Mouse (Mus musculus) frontal cortex, postnatal 25 days (tissue): ENCODE measurements around the gene Naxe.

Experiments
- DNase-seq, 2 experiments: peaks; one replicate each; pipeline ENCODE4 v3.0.0; 2022; ENCODE audit warnings: low spot score in 2 of 2

Gene Naxe

GRCm38 (mm10) chr3:88057902-88058696 is at the start of gene Naxe:
Naxe (minus strand) TSS chr3:88058495.
- DNase-seq: peak; percentile 64 to 66

GRCm38 (mm10) chr3:88106126-88106525 is 47.8 kb upstream of the Naxe start:
- DNase-seq: no peak

GRCm38 (mm10) chr3:88102611-88103010 is 44.3 kb upstream of the Naxe start:
- DNase-seq: no peak

GRCm38 (mm10) chr3:88102196-88102595 is 43.9 kb upstream of the Naxe start:
- DNase-seq: no peak

- no peak for DNase-seq
Measured at GRCm38 (mm10) chr3:88101736-88102135, 43.4 kb upstream of the Naxe start.

GRCm38 (mm10) chr3:88100251-88100650 is 42.0 kb upstream of the Naxe start:
- no peak for DNase-seq

- no peak for DNase-seq
Measured at GRCm38 (mm10) chr3:88097666-88098065, 39.4 kb upstream of the Naxe start.

GRCm38 (mm10) chr3:88094126-88094525 is 35.8 kb upstream of the Naxe start:
- no peak for DNase-seq

GRCm38 (mm10) chr3:88090616-88091015 is 32.3 kb upstream of the Naxe start:
- DNase-seq: no peak

GRCm38 (mm10) chr3:88090106-88090505 is 31.8 kb upstream of the Naxe start:
- no peak for DNase-seq

GRCm38 (mm10) chr3:88087688-88088087 is 29.4 kb upstream of the Naxe start:
- no peak for DNase-seq

GRCm38 (mm10) chr3:88085459-88085858 is 27.2 kb upstream of the Naxe start:
- DNase-seq: no peak

- DNase-seq: no peak
Measured at GRCm38 (mm10) chr3:88084001-88084400, 25.7 kb upstream of the Naxe start.

- no peak for DNase-seq
Measured at GRCm38 (mm10) chr3:88082663-88083062, 24.4 kb upstream of the Naxe start.

GRCm38 (mm10) chr3:88082224-88082618 is 23.9 kb upstream of the Naxe start:
- no peak for DNase-seq

GRCm38 (mm10) chr3:88081345-88082223 is 23.3 kb upstream of the Naxe start, which contains the start of gene Iqgap3:
Iqgap3 (plus strand) TSS chr3:88081971.
- peak; percentile 65 to 84 for DNase-seq

- DNase-seq: no peak
Measured at GRCm38 (mm10) chr3:88078204-88078603, 19.9 kb upstream of the Naxe start, which contains the start of gene Ttc24. Ttc24 (minus strand) TSS chr3:88078304.

- DNase-seq: no peak
Measured at GRCm38 (mm10) chr3:88077441-88077840, 19.1 kb upstream of the Naxe start.

GRCm38 (mm10) chr3:88074766-88075165 is 16.5 kb upstream of the Naxe start:
- DNase-seq: no peak

- no peak for DNase-seq
Measured at GRCm38 (mm10) chr3:88074351-88074750, 16.1 kb upstream of the Naxe start.

- no peak for DNase-seq
Measured at GRCm38 (mm10) chr3:88073631-88074030, 15.3 kb upstream of the Naxe start.

GRCm38 (mm10) chr3:88071783-88072182 is 13.5 kb upstream of the Naxe start:
- peak; percentile 92 to 95 for DNase-seq

- DNase-seq: no peak
Measured at GRCm38 (mm10) chr3:88068386-88068785, 10.1 kb upstream of the Naxe start.
